Mouse (Mus musculus) C2C12 (cell line): ENCODE data around the gene Txnrd1.

Experiments
- CTCF ChIP-seq: IDR thresholded peaks from one replicate; pipeline ENCODE4 v1.5.1; 2011; ENCODE audit not compliant: control insufficient read depth, insufficient read depth, insufficient read length
- MAX ChIP-seq: IDR thresholded peaks from one replicate; pipeline ENCODE4 v1.6.1; 2011; ENCODE audit warnings: mild to moderate bottlenecking, control low read depth
- MYOD1 ChIP-seq: IDR thresholded peaks from one replicate; pipeline ENCODE4 v1.6.1; 2011; ENCODE audit warnings: low read depth; ENCODE audit not compliant: control insufficient read depth, insufficient read length
- MYOG ChIP-seq: IDR thresholded peaks from one replicate; pipeline ENCODE4 v1.6.1; 2011; ENCODE audit not compliant: control insufficient read depth, insufficient read length; ENCODE audit errors: extremely low read depth

- TF ChIP-seq MYOG (no peak), MAX (no peak), CTCF (no peak), MYOD1 (no peak)
These were observed 43.2 kb upstream of the Txnrd1 start for GRCm38 (mm10) chr10:82790504-82790903.
